Mouse (Mus musculus) kidney, adult 2 months (tissue): Measurements from ENCODE around the gene Vmn1r43. TPM values are rescaled to one million over a fixed set of nuclear protein-coding genes. Genes with fewer than 3 reads are reported as not detected.
"Not testable (repeated sequence)": the region's sequence is repeated elsewhere in the genome, so short reads cannot be mapped to it uniquely, and the experiment has no call there.

Source experiments
- DNase-seq: peaks from one replicate; pipeline ENCODE4 v3.0.0; 2021
- H3K27ac ChIP-seq: fragments of 200-500 bp; 2 replicates; pipeline ENCODE4 v1.5.1; 2012; ENCODE audit warnings: low read depth, low read length, control low read depth, inconsistent platforms; ENCODE audit not compliant: insufficient read depth
- H3K27me3 ChIP-seq: fragments of 200-500 bp; replicated peaks from 2 replicates; pipeline ENCODE4 v1.6.1; 2012; ENCODE audit warnings: mild to moderate bottlenecking, moderate library complexity, low read length, inconsistent platforms; ENCODE audit not compliant: control insufficient read depth, insufficient read depth
- H3K36me3 ChIP-seq: fragments of 200-500 bp; 2 replicates; pipeline ENCODE4 v1.6.1; 2012; ENCODE audit warnings: mild to moderate bottlenecking, moderate library complexity, low read length, inconsistent platforms; ENCODE audit not compliant: control insufficient read depth, insufficient read depth
- H3K4me1 ChIP-seq: fragments of 200-500 bp; 2 replicates; pipeline ENCODE4 v1.6.1; 2011; ENCODE audit warnings: low read length; ENCODE audit not compliant: control insufficient read depth, insufficient read depth
- H3K4me3 ChIP-seq: fragments of 200-500 bp; 2 replicates; pipeline ENCODE4 v1.5.1; 2011; ENCODE audit warnings: mild to moderate bottlenecking, low read depth, low read length, control low read depth; ENCODE audit not compliant: insufficient read depth
- CTCF ChIP-seq: fragments of 200-500 bp; conservative IDR thresholded peaks from 2 replicates; pipeline ENCODE4 v1.5.1; 2011; ENCODE audit warnings: low read depth, mild to moderate bottlenecking, control low read depth, low read length, moderate library complexity, mixed read lengths; ENCODE audit not compliant: insufficient read depth, insufficient read length
- POLR2A ChIP-seq: fragments of 200-500 bp; IDR thresholded peaks from one replicate; pipeline ENCODE4 v1.6.1; 2011; ENCODE audit warnings: low read depth, low read length, control low read depth
- WGBS: fragments of 180-500 bp; shearing (Covaris S2); methylation state at CpG from one replicate; pipeline ENCODE4 v1.1.7; 2018; 5-methylcytosine and 5-hydroxymethylcytosine counted together
- polyA plus RNA-seq: library from polyadenylated mRNA; depleted of rRNA; stranded (reverse); fragments of >200 nt; gene quantifications from 2 replicates; pipeline ENCODE4 v1.2.3, GENCODE M21; 2012; rRNA removed

Vmn1r43 gene
- polyA plus RNA-seq: not detected in 2 replicates

GRCm38 (mm10) chr6:89876313-89876712, at the start of gene Vmn1r43, which contains the start of gene Vmn1r42:
Vmn1r43 (minus strand) TSS chr6:89876413.
Vmn1r42 (minus strand) TSS chr6:89876413.
- WGBS: 82% methylated on average over 3 of the region's 3 CpGs
- H3K4me1 ChIP-seq, DNase-seq: not testable (repeated sequence)

GRCm38 (mm10) chr6:89883812-89884211, 7.6 kb upstream of the Vmn1r43 start:
- H3K4me3 ChIP-seq: no peak overlapping the region
- TF ChIP-seq CTCF: no peak
- no peak for TF ChIP-seq POLR2A
- no peak overlapping the region for H3K27ac ChIP-seq
- DNase-seq: no peak
- H3K4me1 ChIP-seq: no peaks in the 10 kb centered on the region
- WGBS: 46% methylated on average over 2 of the region's 2 CpGs
- H3K36me3 ChIP-seq: no peaks in the 10 kb centered on the region
- no peaks in the 10 kb centered on the region for H3K27me3 ChIP-seq

More at GRCm38 (mm10) chr6:89876313-89876712, at the start of gene Vmn1r43, which contains the start of gene Vmn1r42:
- not testable (repeated sequence) for H3K4me3 ChIP-seq, H3K27ac ChIP-seq, H3K27me3 ChIP-seq, H3K36me3 ChIP-seq

GRCm38 (mm10) chr6:89883360-89883759, 7.1 kb upstream of the Vmn1r43 start, which contains the start of gene Vmn1r44:
Vmn1r44 (plus strand) TSS chr6:89883660.
- TF ChIP-seq CTCF: no peak
- TF ChIP-seq POLR2A: no peak
- Histone ChIP-seq H3K4me3 (no peak within 1 kb of the TSS), H3K27ac (no peak within 1 kb of the TSS), H3K4me1 (no peaks in the 10 kb centered on the region), H3K36me3 (no peaks in the 10 kb centered on the region), H3K27me3 (no peaks in the 10 kb centered on the region)
- WGBS: 83% methylated on average over 1 of the region's 1 CpGs
- no peak for DNase-seq

GRCm38 (mm10) chr6:89880867-89881266, 4.7 kb upstream of the Vmn1r43 start:
- peak; percentile 3 for DNase-seq
- TF ChIP-seq CTCF: no peak
- no peak for TF ChIP-seq POLR2A
- Histone ChIP-seq H3K4me1 (no peaks in the 10 kb centered on the region), H3K4me3 (no peak overlapping the region), H3K27me3 (no peaks in the 10 kb centered on the region), H3K36me3 (no peaks in the 10 kb centered on the region), H3K27ac (no peak overlapping the region)

- Histone ChIP-seq H3K4me3 (no peak overlapping the region), H3K27me3 (no peaks in the 10 kb centered on the region), H3K4me1 (no peaks in the 10 kb centered on the region), H3K27ac (no peak overlapping the region), H3K36me3 (no peaks in the 10 kb centered on the region)
- no peak for DNase-seq
- TF ChIP-seq CTCF (no peak), POLR2A (no peak)
- 71% methylated on average over 2 of the region's 2 CpGs for WGBS
Observed at GRCm38 (mm10) chr6:89876963-89877362, 750 bp upstream of the Vmn1r43 start.

GRCm38 (mm10) chr6:89867976-89868375, 8.2 kb downstream of the Vmn1r43 start:
- Histone ChIP-seq H3K27ac (no peak overlapping the region), H3K36me3 (no peaks in the 10 kb centered on the region), H3K4me3 (no peak overlapping the region), H3K4me1 (no peaks in the 10 kb centered on the region), H3K27me3 (no peaks in the 10 kb centered on the region)
- TF ChIP-seq CTCF (no peak), POLR2A (no peak)
- no peak for DNase-seq
- 90% methylated on average over 2 of the region's 2 CpGs for WGBS

GRCm38 (mm10) chr6:89867276-89867675, 8.9 kb downstream of the Vmn1r43 start:
- H3K4me3 ChIP-seq: no peak overlapping the region
- 67% methylated on average over 2 of the region's 2 CpGs for WGBS
- DNase-seq: peak; percentile 6
- no peak for TF ChIP-seq CTCF
- no peak for TF ChIP-seq POLR2A
- H3K4me1 ChIP-seq: no peaks in the 10 kb centered on the region
- no peaks in the 10 kb centered on the region for H3K27me3 ChIP-seq
- no peak overlapping the region for H3K27ac ChIP-seq
- H3K36me3 ChIP-seq: no peaks in the 10 kb centered on the region

GRCm38 (mm10) chr6:89863792-89864191, 12.4 kb downstream of the Vmn1r43 start:
- 71% methylated on average over 4 of the region's 4 CpGs for WGBS
- DNase-seq: no peak
- Histone ChIP-seq H3K4me1 (no peaks in the 10 kb centered on the region), H3K27ac (no peak overlapping the region), H3K36me3 (no peaks in the 10 kb centered on the region), H3K27me3 (no peaks in the 10 kb centered on the region), H3K4me3 (no peak overlapping the region)
- TF ChIP-seq POLR2A (no peak), CTCF (no peak)
